Mouse (Mus musculus) testis, adult 2 months (tissue): ENCODE data around the gene Pdzk1ip1.

Experiments
- CTCF ChIP-seq: fragments of 200-500 bp; IDR thresholded peaks from 2 replicates; pipeline ENCODE4 v1.5.1; 2012; ENCODE audit warnings: low read depth, mild to moderate bottlenecking, inconsistent platforms, low read length, moderate library complexity; ENCODE audit not compliant: control insufficient read depth, insufficient read depth, insufficient replicate concordance
- POLR2A ChIP-seq: fragments of 200-500 bp; IDR thresholded peaks from 2 replicates; pipeline ENCODE4 v1.6.1; 2012; ENCODE audit warnings: low read depth, mild to moderate bottlenecking, inconsistent platforms, low read length, moderate library complexity; ENCODE audit not compliant: control insufficient read depth

GRCm38 (mm10) chr4:115095671-115096434 lies 7.3 kb downstream of the Pdzk1ip1 start:
- TF ChIP-seq POLR2A (no peak), CTCF (no peak)
